Comparison of ENCODE assay signal across 15 mouse cellular contexts in the genomic region with DNA sequence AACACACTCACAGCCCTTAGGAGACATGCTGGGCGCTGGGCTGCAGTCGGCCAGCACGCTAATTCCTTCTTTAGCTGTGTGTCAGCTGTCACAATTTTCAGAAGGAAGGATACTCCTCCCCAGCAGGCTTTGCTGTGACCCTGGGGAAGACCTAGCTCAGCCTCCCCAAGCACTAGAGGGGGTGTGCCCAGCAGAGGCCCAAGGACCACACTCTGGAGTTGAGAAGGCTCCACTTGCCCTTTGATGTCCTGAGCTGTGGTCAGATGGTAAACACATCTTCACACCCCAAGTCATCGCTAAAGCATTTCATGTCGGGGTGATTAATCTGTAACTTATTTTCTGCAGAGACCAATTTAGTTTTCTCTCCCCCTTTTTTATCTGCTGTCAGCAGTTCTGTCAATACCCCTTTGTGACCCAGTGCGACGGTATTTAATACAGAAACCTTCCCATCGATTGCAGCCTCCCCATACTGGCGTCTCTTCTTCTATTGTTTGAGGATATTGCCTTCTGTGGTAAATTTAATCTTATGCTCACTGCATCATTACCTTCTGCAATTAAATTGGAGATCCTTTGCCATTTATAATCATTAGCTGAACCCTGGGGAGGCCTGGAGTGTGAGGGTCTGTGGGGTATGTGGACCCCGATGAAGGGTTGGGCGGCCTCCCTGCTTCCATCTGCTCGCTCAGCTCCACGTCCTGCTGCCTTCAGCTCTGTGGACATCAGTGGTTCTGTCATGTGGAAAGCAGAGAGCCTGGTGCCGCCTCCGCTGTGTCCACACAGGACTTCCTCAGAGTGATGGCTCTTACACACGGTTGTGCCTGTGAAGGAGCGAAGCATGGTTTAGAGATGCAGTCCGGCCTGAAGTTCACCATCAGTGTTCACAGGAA.
DNase-seq lines count a peak whose midpoint lies in the region; ATAC-seq and TF ChIP-seq lines count a peak whose summit lies in the region.
"Had no signal": no experiment of that assay in that cellular context is flagged by ENCODE, and none has a peak within 500 bp of the region (broad histone marks: within the 10 kb centered on the region; RNA-seq: fewer than 3 reads in every experiment).

No protein-coding gene starts in this region.

- H3K36me3 ChIP-seq in forebrain, embryonic 10.5 days (replicated peaks) = no peaks in the 10 kb centered on the region
- no peaks in the 10 kb centered on the region for H3K36me3 ChIP-seq in forebrain, embryonic 11.5 days (ENCODE audit: control insufficient read depth, insufficient read depth, low read length)
- H3K36me3 ChIP-seq in forebrain, embryonic 15.5 days = no peaks in the 10 kb centered on the region
- H3K36me3 ChIP-seq in hindbrain, postnatal 0 days (ENCODE audit: insufficient read depth, low read length) = no peaks in the 10 kb centered on the region
- no peaks in the 10 kb centered on the region for H3K36me3 ChIP-seq in neural tube, embryonic 13.5 days
- H3K36me3 ChIP-seq: liver, embryonic 15.5 days had no signal

- no peak for DNase-seq in forebrain, embryonic 10.5 days (ENCODE audit: extremely low spot score, low spot score)
- no peak for DNase-seq in forebrain, embryonic 11.5 days (ENCODE audit: low spot score)
- DNase-seq in hindbrain, postnatal 0 days (ENCODE audit: low spot score) = peak; percentile 49
- no peak for DNase-seq in right cerebral cortex, postnatal 14 days
- DNase-seq in right cerebral cortex, adult 2 months (ENCODE audit: low spot score in 2 of 2) = no peak
- DNase-seq: adrenal gland, postnatal 14 days; B cell, adult 2 months; kidney, postnatal 25 days had no signal

- H3K4me3 ChIP-seq in forebrain, embryonic 10.5 days = no peak overlapping the region
- no peak overlapping the region for H3K4me3 ChIP-seq in forebrain, embryonic 11.5 days (ENCODE audit: low read depth, low read length)
- no peak overlapping the region for H3K4me3 ChIP-seq in forebrain, embryonic 15.5 days
- no peak overlapping the region for H3K4me3 ChIP-seq in hindbrain, postnatal 0 days (ENCODE audit: low read length)
- H3K4me3 ChIP-seq in neural tube, embryonic 13.5 days = no peak overlapping the region
- H3K4me3 ChIP-seq: limb, embryonic 10.5 days; liver, embryonic 15.5 days had no signal

- ATAC-seq in forebrain, embryonic 11.5 days (replicated peaks; ENCODE audit: low FRiP score) = no peak
- ATAC-seq in forebrain, embryonic 15.5 days (replicated peaks) = peak; percentile 41; the same call in 1 of the 2 replicates
- ATAC-seq in hindbrain, postnatal 0 days = peak; percentile 72; the same call in 1 of the 2 replicates
- peak; percentile 79 for ATAC-seq in neural tube, embryonic 13.5 days (ENCODE audit: low read depth)
- ATAC-seq in CD4-positive, CD25-positive, alpha-beta regulatory T cell, adult 4 months = no peak
- ATAC-seq: intestine, postnatal 0 days had no signal

- no peaks in the 10 kb centered on the region for H3K9me3 ChIP-seq in forebrain, embryonic 10.5 days
- no peaks in the 10 kb centered on the region for H3K9me3 ChIP-seq in forebrain, embryonic 11.5 days (ENCODE audit: control insufficient read depth, low read length)
- H3K9me3 ChIP-seq in forebrain, embryonic 15.5 days = no peaks in the 10 kb centered on the region
- H3K9me3 ChIP-seq in hindbrain, postnatal 0 days (ENCODE audit: low read length) = no peaks in the 10 kb centered on the region
- H3K9me3 ChIP-seq in neural tube, embryonic 13.5 days = no peaks in the 10 kb centered on the region
- H3K9me3 ChIP-seq: limb, embryonic 10.5 days; liver, embryonic 15.5 days had no signal

- TF ChIP-seq CTCF in hindbrain, postnatal 0 days (IDR thresholded peaks at IDR 0.05; ENCODE audit: low read depth) = no peak

- peaks cover 5% of the 10 kb centered on the region; the same call in 1 of the 2 replicates for H3K4me1 ChIP-seq in forebrain, embryonic 10.5 days
- H3K4me1 ChIP-seq in forebrain, embryonic 11.5 days (replicated peaks; ENCODE audit: control insufficient read depth, insufficient read depth, low read length) = no peaks in the 10 kb centered on the region
- H3K4me1 ChIP-seq in forebrain, embryonic 15.5 days = peaks cover 9% of the 10 kb centered on the region
- H3K4me1 ChIP-seq in hindbrain, postnatal 0 days (ENCODE audit: insufficient read depth, low read length) = peaks cover 3% of the 10 kb centered on the region; the same call in 1 of the 2 replicates
- H3K4me1 ChIP-seq in neural tube, embryonic 13.5 days (replicated peaks) = peaks cover 19% of the 10 kb centered on the region
- H3K4me1 ChIP-seq: liver, embryonic 15.5 days had no signal

- WGBS in forebrain, embryonic 10.5 days = 90% methylated on average over 18 of the region's 18 CpGs
- WGBS in forebrain, embryonic 11.5 days = 84% methylated on average over 18 of the region's 18 CpGs
- 78% methylated on average over 18 of the region's 18 CpGs for WGBS in forebrain, embryonic 15.5 days
- 35% methylated on average over 18 of the region's 18 CpGs for WGBS in hindbrain, postnatal 0 days
- 44% methylated on average over 18 of the region's 18 CpGs for WGBS in neural tube, embryonic 13.5 days

- H3K9ac ChIP-seq in forebrain, embryonic 11.5 days (ENCODE audit: low read length) = no peak overlapping the region
- no peak overlapping the region for H3K9ac ChIP-seq in forebrain, embryonic 15.5 days (replicated peaks)
- H3K9ac ChIP-seq in hindbrain, postnatal 0 days (replicated peaks; ENCODE audit: low read length) = peak overlapping the region; percentile 28; the same call in 1 of the 2 replicates
- peak overlapping the region; percentile 23; the same call in 1 of the 2 replicates for H3K9ac ChIP-seq in neural tube, embryonic 13.5 days
- H3K9ac ChIP-seq: liver, embryonic 15.5 days had no signal

- H3K27me3 ChIP-seq in forebrain, embryonic 10.5 days (ENCODE audit: poor library complexity, severe bottlenecking) = no peaks in the 10 kb centered on the region
- H3K27me3 ChIP-seq in forebrain, embryonic 11.5 days (ENCODE audit: control insufficient read depth, insufficient read depth, low read length) = no peaks in the 10 kb centered on the region
- no peaks in the 10 kb centered on the region for H3K27me3 ChIP-seq in forebrain, embryonic 15.5 days
- H3K27me3 ChIP-seq in hindbrain, postnatal 0 days (ENCODE audit: insufficient read depth, low read length) = no peaks in the 10 kb centered on the region
- H3K27me3 ChIP-seq in neural tube, embryonic 13.5 days = no peaks in the 10 kb centered on the region
- H3K27me3 ChIP-seq: liver, embryonic 15.5 days had no signal

- H3K27ac ChIP-seq in forebrain, embryonic 10.5 days = peak overlapping the region; percentile 17; the same call in 1 of the 2 replicates
- no peak overlapping the region for H3K27ac ChIP-seq in forebrain, embryonic 11.5 days (ENCODE audit: low read depth, low read length)
- peak overlapping the region; percentile 68 for H3K27ac ChIP-seq in forebrain, embryonic 15.5 days (replicated peaks)
- peak overlapping the region; percentile 74; the same call in 1 of the 2 replicates for H3K27ac ChIP-seq in hindbrain, postnatal 0 days
- peak overlapping the region; percentile 91 for H3K27ac ChIP-seq in neural tube, embryonic 13.5 days (replicated peaks)
- H3K27ac ChIP-seq: limb, embryonic 10.5 days; liver, embryonic 15.5 days; macrophage had no signal

- H3K4me2 ChIP-seq in forebrain, embryonic 11.5 days (ENCODE audit: low read depth, low read length, severe bottlenecking) = no peak overlapping the region
- no peak overlapping the region for H3K4me2 ChIP-seq in forebrain, embryonic 15.5 days (replicated peaks)
- H3K4me2 ChIP-seq in hindbrain, postnatal 0 days (ENCODE audit: low read depth, low read length) = no peak overlapping the region
- H3K4me2 ChIP-seq in neural tube, embryonic 13.5 days = no peak overlapping the region
- H3K4me2 ChIP-seq: liver, embryonic 15.5 days had no signal

Comparison
In these comparisons a context has a peak if more than half of its experiments do, and no peak if none do; other contexts are left out.
1. ATAC-seq: peak in forebrain, embryonic 15.5 days (single experiment), hindbrain, postnatal 0 days (single experiment) and neural tube, embryonic 13.5 days (single experiment); none in forebrain, embryonic 11.5 days (single experiment) and CD4-positive, CD25-positive, alpha-beta regulatory T cell, adult 4 months (single experiment).
2. H3K9ac ChIP-seq: peak in hindbrain, postnatal 0 days (single experiment) and neural tube, embryonic 13.5 days (single experiment); none in forebrain, embryonic 11.5 days (single experiment) and forebrain, embryonic 15.5 days (single experiment).